ENCODE assay signal across 1 mouse cellular context in genomic region chr19:8741243-8741869, GRCm38 (mm10).
TF ChIP-seq lines count a peak whose summit lies in the region.

Gene Stx5a, plus strand, starts transcription at chr19:8741413.

TF ChIP-seq in CH12.LX, 34 proteins besides CTCF, POLR2A, EP300 and RAD21 (continued from another document):
- TF ChIP-seq ZNF384 (IDR thresholded peaks at IDR 0.05; ENCODE audit: low read depth, low read length) = peak; percentile 75
- TF ChIP-seq USF1 (IDR thresholded peaks at IDR 0.05; ENCODE audit: low read depth, low read length) = no peak
- TF ChIP-seq TCF12 (IDR thresholded peaks at IDR 0.05; ENCODE audit: low read depth, low read length) = peak; percentile 57; the same call in 1 of the 2 replicates
- TF ChIP-seq MAFK (IDR thresholded peaks at IDR 0.05; ENCODE audit: insufficient replicate concordance, low read length) = no peak
- TF ChIP-seq BHLHE40 (IDR thresholded peaks at IDR 0.05; ENCODE audit: low read depth, low read length) = no peak
- TF ChIP-seq NELFE (IDR thresholded peaks at IDR 0.05; ENCODE audit: low read depth, low read length) = peak; percentile 53; the same call in 1 of the 2 replicates
- TF ChIP-seq CHD2 (IDR thresholded peaks at IDR 0.05; ENCODE audit: low read length) = peak; percentile 98
- peak; percentile 32; the same call in 1 of the 2 replicates for TF ChIP-seq MYC (IDR thresholded peaks at IDR 0.05; ENCODE audit: low read depth, low read length)
- TF ChIP-seq ELF1 (IDR thresholded peaks at IDR 0.05; ENCODE audit: low read depth, low read length) = peak; percentile 91
- TF ChIP-seq ZKSCAN1 (IDR thresholded peaks at IDR 0.05; ENCODE audit: borderline replicate concordance, low read depth, low read length) = no peak
- TF ChIP-seq HCFC1 (IDR thresholded peaks at IDR 0.05; ENCODE audit: low read depth, low read length) = peak; percentile 86
- peak; percentile 80; the same call in 1 of the 2 replicates for TF ChIP-seq ZMIZ1 (IDR thresholded peaks at IDR 0.05; ENCODE audit: low read depth, low read length)
- TF ChIP-seq ETS1 (conservative IDR thresholded peaks at IDR 0.05; ENCODE audit: low read depth, low read length) = no peak
TF ChIP-seq in CH12.LX: peak in this region for 19.
